Mouse (Mus musculus): ENCODE results near the gene Olfr519.

DNA sequence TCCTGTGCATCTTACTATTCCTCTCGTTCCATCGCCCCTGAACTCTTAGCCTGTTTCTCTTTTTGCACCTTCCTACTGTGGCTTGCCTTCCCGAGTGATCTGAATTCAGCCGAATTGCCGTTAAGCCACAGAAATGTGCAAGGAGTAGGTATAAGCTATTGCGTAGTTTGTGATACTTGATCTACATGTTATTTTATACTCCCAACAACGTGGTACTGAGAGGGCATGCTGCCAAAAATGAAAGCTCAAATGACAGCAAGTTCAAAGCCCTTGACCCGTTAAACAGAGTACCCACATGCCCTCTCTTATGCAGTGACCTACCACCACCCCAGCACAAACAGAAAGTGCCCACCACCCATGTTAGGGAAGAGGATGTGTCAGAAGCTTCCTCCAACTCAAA, 40.6 kb upstream of the Olfr519 start:
- no peak for TF ChIP-seq CTCF (IDR thresholded peaks at IDR 0.05; ENCODE audit: control insufficient read depth, insufficient read depth, low read length)
- no peak for TF ChIP-seq POLR2A (IDR thresholded peaks at IDR 0.05; ENCODE audit: borderline replicate concordance, control insufficient read depth, low read depth, low read length)

Measured in bone marrow, adult 2 months (tissue).